Mouse (Mus musculus): ENCODE data around the gene Olfr1100. TPM values are rescaled to one million over a fixed set of nuclear protein-coding genes. Genes with fewer than 3 reads are reported as not detected.

Olfr1100 gene
- polyA plus RNA-seq (2015; fragmentation: Nextera tagmentation; extraction: Ambion mirVana), result not detected in 2 replicates

GRCm38 (mm10) chr2:86979854-86980253, at the start of gene Olfr1100:
Gene Olfr1100 (minus strand): TSS chr2:86979954.
- Histone ChIP-seq H3K36me3 (replicated peaks) (no peaks in the 10 kb centered on the region), H3K4me2 (no peak within 1 kb of the TSS), H3K9me3 (no peaks in the 10 kb centered on the region), H3K4me1 (no peaks in the 10 kb centered on the region), H3K27ac (no peak within 1 kb of the TSS), H3K27me3 (replicated peaks) (no peaks in the 10 kb centered on the region), H3K4me3 (no peak within 1 kb of the TSS), H3K9ac (no peak within 1 kb of the TSS)
- 82% methylated on average over 3 of the region's 3 CpGs for WGBS
- ATAC-seq (replicated peaks), result no peak

GRCm38 (mm10) chr2:87026980-87027379, 47.2 kb upstream of the Olfr1100 start, which contains the start of gene Olfr1104:
Gene Olfr1104 (minus strand): TSS chr2:87027080.
- Histone ChIP-seq H3K4me2 (no peak within 1 kb of the TSS), H3K36me3 (replicated peaks) (no peaks in the 10 kb centered on the region), H3K4me3 (no peak within 1 kb of the TSS), H3K27ac (no peak within 1 kb of the TSS), H3K9ac (no peak within 1 kb of the TSS), H3K4me1 (no peaks in the 10 kb centered on the region), H3K9me3 (no peaks in the 10 kb centered on the region; the same call in 1 of the 2 replicates), H3K27me3 (replicated peaks) (no peaks in the 10 kb centered on the region)
- no peak for ATAC-seq (replicated peaks)
- 86% methylated on average over 1 of the region's 1 CpGs for WGBS

GRCm38 (mm10) chr2:86998098-86998497, 18.3 kb upstream of the Olfr1100 start, which contains the start of gene Olfr1102:
Gene Olfr1102 (plus strand): TSS chr2:86998398.
- Histone ChIP-seq H3K9ac (no peak within 1 kb of the TSS), H3K27ac (no peak within 1 kb of the TSS), H3K4me2 (no peak within 1 kb of the TSS), H3K27me3 (replicated peaks) (no peaks in the 10 kb centered on the region), H3K4me3 (no peak within 1 kb of the TSS), H3K4me1 (no peaks in the 10 kb centered on the region), H3K36me3 (replicated peaks) (no peaks in the 10 kb centered on the region), H3K9me3 (no peaks in the 10 kb centered on the region)
- no peak for ATAC-seq (replicated peaks)

GRCm38 (mm10) chr2:86991121-86991520, 11.4 kb upstream of the Olfr1100 start, which contains the start of gene Olfr1101:
Gene Olfr1101 (minus strand): TSS chr2:86991221.
- 86% methylated on average over 3 of the region's 3 CpGs for WGBS
- H3K27ac ChIP-seq, result no peak within 1 kb of the TSS
- no peak within 1 kb of the TSS for H3K9ac ChIP-seq
- no peaks in the 10 kb centered on the region for H3K27me3 ChIP-seq (replicated peaks)
- no peak within 1 kb of the TSS for H3K4me2 ChIP-seq
- no peaks in the 10 kb centered on the region for H3K4me1 ChIP-seq
- no peak within 1 kb of the TSS for H3K4me3 ChIP-seq
- H3K9me3 ChIP-seq, result no peaks in the 10 kb centered on the region
- no peaks in the 10 kb centered on the region for H3K36me3 ChIP-seq (replicated peaks)
- ATAC-seq (replicated peaks), result no peak

GRCm38 (mm10) chr2:86960593-86960992, 19.2 kb downstream of the Olfr1100 start, which contains the start of gene Olfr1099:
Gene Olfr1099 (minus strand): TSS chr2:86960693.
- no peak for ATAC-seq (replicated peaks)
- Histone ChIP-seq H3K4me3 (no peak within 1 kb of the TSS), H3K27ac (no peak within 1 kb of the TSS), H3K36me3 (replicated peaks) (no peaks in the 10 kb centered on the region), H3K9me3 (no peaks in the 10 kb centered on the region), H3K4me2 (no peak within 1 kb of the TSS), H3K27me3 (replicated peaks) (no peaks in the 10 kb centered on the region), H3K9ac (no peak within 1 kb of the TSS), H3K4me1 (no peaks in the 10 kb centered on the region)
- 77% methylated on average over 1 of the region's 1 CpGs for WGBS

- no peaks in the 10 kb centered on the region for H3K36me3 ChIP-seq (replicated peaks)
- H3K9ac ChIP-seq, result no peak overlapping the region
- ATAC-seq (replicated peaks), result no peak
- H3K4me3 ChIP-seq, result no peak overlapping the region
- H3K27ac ChIP-seq, result no peak overlapping the region
- no peaks in the 10 kb centered on the region for H3K9me3 ChIP-seq
- H3K4me1 ChIP-seq, result no peaks in the 10 kb centered on the region
- no peak overlapping the region for H3K4me2 ChIP-seq
- no peaks in the 10 kb centered on the region for H3K27me3 ChIP-seq (replicated peaks)
These were observed 53.2 kb downstream of the Olfr1100 start for GRCm38 (mm10) chr2:86926557-86926956.

Other genes starting within 250 kb of the Olfr1100 start
- gene Olfr1089, start 246.3 kb downstream of the Olfr1100 start, polyA plus RNA-seq (2015; fragmentation: Nextera tagmentation; extraction: Ambion mirVana), result not detected in 2 replicates
- gene Olfr1090, start 221.0 kb downstream of the Olfr1100 start, polyA plus RNA-seq (2015; fragmentation: Nextera tagmentation; extraction: Ambion mirVana), result not detected in 2 replicates
- gene Olfr1093, start 197.5 kb downstream of the Olfr1100 start, polyA plus RNA-seq (2015; fragmentation: Nextera tagmentation; extraction: Ambion mirVana), result not detected in 2 replicates
- gene Olfr141, start 169.9 kb downstream of the Olfr1100 start, polyA plus RNA-seq (2015; fragmentation: Nextera tagmentation; extraction: Ambion mirVana), result not detected in 2 replicates
- gene Olfr1094, start 155.3 kb downstream of the Olfr1100 start, polyA plus RNA-seq (2015; fragmentation: Nextera tagmentation; extraction: Ambion mirVana), result not detected in 2 replicates
- gene Olfr1095, start 128.3 kb downstream of the Olfr1100 start, polyA plus RNA-seq (2015; fragmentation: Nextera tagmentation; extraction: Ambion mirVana), result not detected in 2 replicates
- gene Gm13723, start 105.2 kb downstream of the Olfr1100 start, polyA plus RNA-seq (2015; fragmentation: Nextera tagmentation; extraction: Ambion mirVana), result not detected in 2 replicates
- gene Olfr1097, start 87.7 kb downstream of the Olfr1100 start, polyA plus RNA-seq (2015; fragmentation: Nextera tagmentation; extraction: Ambion mirVana), result not detected in 2 replicates
- not detected in 2 replicates for gene Olfr1098, start 55.4 kb downstream of the Olfr1100 start, polyA plus RNA-seq (2015; fragmentation: Nextera tagmentation; extraction: Ambion mirVana)
- gene Olfr1099, start 19.3 kb downstream of the Olfr1100 start, polyA plus RNA-seq (2015; fragmentation: Nextera tagmentation; extraction: Ambion mirVana), result not detected in 2 replicates
- not detected in 2 replicates for gene Olfr1101, start 11.3 kb upstream of the Olfr1100 start, polyA plus RNA-seq (2015; fragmentation: Nextera tagmentation; extraction: Ambion mirVana)
- gene Olfr1102, start 18.4 kb upstream of the Olfr1100 start, polyA plus RNA-seq (2015; fragmentation: Nextera tagmentation; extraction: Ambion mirVana), result not detected in 2 replicates
- gene Olfr1104, start 47.1 kb upstream of the Olfr1100 start, polyA plus RNA-seq (2015; fragmentation: Nextera tagmentation; extraction: Ambion mirVana), result not detected in 2 replicates
- not detected in 2 replicates for gene Olfr1105, start 56.6 kb upstream of the Olfr1100 start, polyA plus RNA-seq (2015; fragmentation: Nextera tagmentation; extraction: Ambion mirVana)
- not detected in 2 replicates for gene Olfr1106, start 72.3 kb upstream of the Olfr1100 start, polyA plus RNA-seq (2015; fragmentation: Nextera tagmentation; extraction: Ambion mirVana)
- gene Olfr1107, start 95.9 kb upstream of the Olfr1100 start, polyA plus RNA-seq (2015; fragmentation: Nextera tagmentation; extraction: Ambion mirVana), result not detected in 2 replicates
- not detected in 2 replicates for gene Olfr1109, start 116.1 kb upstream of the Olfr1100 start, polyA plus RNA-seq (2015; fragmentation: Nextera tagmentation; extraction: Ambion mirVana)
- not detected in 2 replicates for gene Olfr259, start 134.6 kb upstream of the Olfr1100 start, polyA plus RNA-seq (2015; fragmentation: Nextera tagmentation; extraction: Ambion mirVana)
- not detected in 2 replicates for gene Olfr1110, start 160.3 kb upstream of the Olfr1100 start, polyA plus RNA-seq (2015; fragmentation: Nextera tagmentation; extraction: Ambion mirVana)
- not detected in 2 replicates for gene Olfr1111, start 172.7 kb upstream of the Olfr1100 start, polyA plus RNA-seq (2015; fragmentation: Nextera tagmentation; extraction: Ambion mirVana)
- not detected in 2 replicates for gene Olfr1112, start 207.8 kb upstream of the Olfr1100 start, polyA plus RNA-seq (2015; fragmentation: Nextera tagmentation; extraction: Ambion mirVana)
- gene Olfr1113, start 229.0 kb upstream of the Olfr1100 start, polyA plus RNA-seq (2015; fragmentation: Nextera tagmentation; extraction: Ambion mirVana), result not detected in 2 replicates

All from midbrain, embryonic 15.5 days (tissue).